Mouse (Mus musculus): ENCODE measurements around the gene Slc38a8.

DNA sequence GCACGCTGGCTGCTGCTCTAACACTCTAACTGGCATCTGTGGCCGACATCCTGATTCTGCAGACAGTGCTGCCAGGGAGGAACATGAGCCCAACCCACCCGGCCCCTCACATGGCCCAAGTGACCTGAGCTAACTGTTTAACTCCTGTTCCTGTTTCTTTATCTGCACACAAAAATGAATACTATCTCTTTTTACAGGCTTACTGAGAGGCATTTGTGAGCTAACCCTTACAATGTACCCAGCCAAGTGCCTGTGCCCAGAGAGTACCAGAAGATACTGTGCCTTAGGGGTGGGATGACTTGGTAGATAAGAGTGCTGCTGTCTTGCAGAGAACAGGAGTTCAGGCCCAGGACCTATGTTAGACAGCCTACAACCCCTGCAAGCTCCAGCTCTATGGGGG lies 13.4 kb upstream of the Slc38a8 start:
- no peak for TF ChIP-seq POLR2A (IDR thresholded peaks at IDR 0.05; ENCODE audit: borderline replicate concordance, control insufficient read depth, low read depth, low read length)
- no peak for TF ChIP-seq CTCF (IDR thresholded peaks at IDR 0.05; ENCODE audit: control insufficient read depth, insufficient read depth, low read length)
